Mouse (Mus musculus) embryo, embryonic 10.5 days (tissue): Measurements from ENCODE around the gene Aldh3a1.

Source experiments
- DNase-seq: peaks from one replicate; pipeline ENCODE4 v3.0.0-alpha.2; 2015; ENCODE audit warnings: low spot score

Gene Aldh3a1

DNA sequence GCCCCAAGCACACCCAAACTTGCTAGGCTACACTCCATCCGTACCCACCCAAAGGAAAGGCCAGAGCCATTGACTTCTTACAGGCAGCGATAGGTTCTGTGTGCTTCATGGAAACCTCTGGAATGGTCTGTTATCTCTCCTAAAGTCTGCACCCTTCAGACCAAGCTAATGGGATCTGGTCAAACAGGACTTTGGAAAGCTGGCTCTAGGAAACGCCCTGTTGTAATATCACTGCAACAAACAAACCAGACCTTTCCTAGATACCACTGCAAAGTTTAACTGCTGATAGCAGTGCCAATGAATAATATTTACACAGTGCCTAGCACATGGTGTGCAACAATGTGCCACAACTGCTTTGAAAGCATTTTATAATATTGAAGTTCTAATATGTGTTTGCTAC is 28.7 kb downstream of the Aldh3a1 start:
- no peak for DNase-seq

DNA sequence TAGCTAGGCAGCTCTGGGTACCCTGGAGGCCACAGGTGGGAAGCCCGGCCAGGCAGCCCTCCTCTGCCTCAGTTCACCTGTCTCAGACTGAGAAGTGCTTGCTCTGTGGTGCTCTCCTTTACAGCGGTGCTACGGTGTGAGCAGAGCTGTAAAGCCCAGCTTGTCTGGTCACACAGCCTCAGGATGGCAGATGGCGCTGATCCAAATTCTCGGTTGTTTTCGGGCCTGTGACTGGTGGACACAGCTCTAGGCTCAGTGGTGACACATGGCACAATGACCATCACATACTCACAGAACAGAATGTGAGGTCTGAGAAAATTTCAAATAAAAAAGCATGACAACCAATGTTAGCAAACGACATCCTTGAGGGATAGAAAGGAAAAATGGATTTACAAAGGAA is 37.1 kb downstream of the Aldh3a1 start:
- no peak for DNase-seq

DNA sequence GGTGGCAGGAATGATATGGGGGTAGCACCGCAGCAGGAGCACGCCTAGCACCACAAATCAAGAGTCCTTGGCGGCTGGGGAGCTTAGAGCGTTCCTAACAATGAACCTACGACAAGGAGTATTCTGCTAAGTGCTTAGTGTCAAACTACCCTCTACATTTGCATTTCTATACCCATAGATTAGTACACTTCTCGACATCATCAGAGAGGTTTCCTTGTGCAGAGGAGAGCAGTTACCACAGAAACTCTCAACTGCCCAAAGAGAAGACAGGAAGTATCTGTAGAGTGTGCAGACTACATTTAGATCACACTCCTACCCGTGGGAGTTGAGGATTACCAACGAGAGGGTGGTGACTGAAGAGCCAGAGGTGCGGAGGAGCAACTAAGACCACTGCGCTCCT is 44.4 kb downstream of the Aldh3a1 start:
- no peak for DNase-seq

DNA sequence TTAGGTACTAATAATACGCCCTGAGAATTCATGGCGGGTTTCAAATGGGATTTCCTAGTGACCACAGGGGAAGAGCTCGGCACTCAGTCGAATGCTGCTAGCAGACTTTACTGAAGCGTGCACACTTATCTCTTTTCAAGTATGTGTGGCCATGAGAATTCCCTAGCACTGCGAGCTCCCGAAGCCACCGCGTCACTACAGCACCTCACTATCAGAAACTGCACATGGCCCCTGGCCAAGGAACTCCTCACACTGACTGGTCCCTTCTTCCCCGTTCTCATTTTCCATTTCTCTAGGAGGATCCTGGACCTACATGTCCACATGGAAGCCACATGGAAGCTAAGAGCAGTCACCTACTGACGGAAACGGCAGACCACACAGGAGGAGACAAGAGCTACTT is 45.5 kb downstream of the Aldh3a1 start:
- no peak for DNase-seq

DNA sequence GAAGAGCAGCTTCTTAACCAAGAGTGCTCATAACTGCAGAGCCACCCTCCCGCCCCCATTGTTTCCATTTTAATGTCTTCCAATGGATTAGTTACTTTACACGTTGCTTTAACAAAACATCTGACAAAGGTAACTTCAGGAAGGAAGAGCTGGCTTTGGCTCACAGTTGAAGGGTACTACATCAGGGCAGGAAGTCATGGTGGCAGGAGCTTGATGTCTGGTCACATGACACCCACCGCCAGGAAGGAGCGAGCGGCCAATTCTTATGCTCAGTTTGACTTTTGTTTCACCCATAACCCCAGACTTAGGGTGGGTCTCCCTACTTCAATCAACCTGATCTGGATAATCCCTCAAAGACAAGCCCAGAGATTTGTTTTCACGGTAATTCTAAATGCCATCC is 51.8 kb downstream of the Aldh3a1 start:
- no peak for DNase-seq

DNA sequence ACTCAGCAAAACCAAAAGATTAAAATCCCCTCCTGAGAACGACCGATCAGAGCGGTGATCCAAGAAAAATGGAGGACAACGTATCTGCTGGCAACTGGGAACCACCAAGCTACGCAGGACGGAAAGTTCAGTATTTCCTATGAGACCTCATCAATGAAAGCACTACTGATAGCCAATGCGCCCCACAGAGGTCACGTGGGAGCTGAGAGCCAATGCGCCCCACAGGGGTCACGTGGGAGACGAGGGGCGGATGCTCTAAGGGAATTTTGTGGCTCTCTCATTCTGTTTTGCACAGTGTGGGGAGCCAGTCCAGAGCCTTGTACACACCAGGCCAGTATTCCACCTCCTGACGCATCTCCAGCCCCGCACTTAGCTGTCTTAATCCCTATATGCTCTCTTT is 55.2 kb downstream of the Aldh3a1 start:
- no peak for DNase-seq

DNA sequence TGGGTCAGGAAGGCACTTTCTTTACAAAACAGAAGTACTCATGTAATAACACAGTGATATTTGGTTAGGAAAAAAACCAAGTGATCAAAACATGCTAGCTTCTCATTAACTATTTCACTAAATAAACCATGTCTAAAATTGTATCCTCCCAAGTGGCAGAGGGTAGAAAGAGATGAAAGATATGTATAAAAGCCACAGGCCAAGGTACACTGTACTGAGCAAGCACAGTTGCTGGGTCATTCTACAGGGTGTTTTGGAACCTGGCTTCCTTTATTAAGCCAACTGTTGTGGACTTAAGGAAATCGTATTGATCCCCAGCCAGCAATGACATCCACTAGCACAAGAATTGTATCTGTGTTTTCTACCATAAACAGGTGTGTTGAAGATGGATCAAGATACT is 56.5 kb downstream of the Aldh3a1 start:
- DNase-seq: no peak

DNA sequence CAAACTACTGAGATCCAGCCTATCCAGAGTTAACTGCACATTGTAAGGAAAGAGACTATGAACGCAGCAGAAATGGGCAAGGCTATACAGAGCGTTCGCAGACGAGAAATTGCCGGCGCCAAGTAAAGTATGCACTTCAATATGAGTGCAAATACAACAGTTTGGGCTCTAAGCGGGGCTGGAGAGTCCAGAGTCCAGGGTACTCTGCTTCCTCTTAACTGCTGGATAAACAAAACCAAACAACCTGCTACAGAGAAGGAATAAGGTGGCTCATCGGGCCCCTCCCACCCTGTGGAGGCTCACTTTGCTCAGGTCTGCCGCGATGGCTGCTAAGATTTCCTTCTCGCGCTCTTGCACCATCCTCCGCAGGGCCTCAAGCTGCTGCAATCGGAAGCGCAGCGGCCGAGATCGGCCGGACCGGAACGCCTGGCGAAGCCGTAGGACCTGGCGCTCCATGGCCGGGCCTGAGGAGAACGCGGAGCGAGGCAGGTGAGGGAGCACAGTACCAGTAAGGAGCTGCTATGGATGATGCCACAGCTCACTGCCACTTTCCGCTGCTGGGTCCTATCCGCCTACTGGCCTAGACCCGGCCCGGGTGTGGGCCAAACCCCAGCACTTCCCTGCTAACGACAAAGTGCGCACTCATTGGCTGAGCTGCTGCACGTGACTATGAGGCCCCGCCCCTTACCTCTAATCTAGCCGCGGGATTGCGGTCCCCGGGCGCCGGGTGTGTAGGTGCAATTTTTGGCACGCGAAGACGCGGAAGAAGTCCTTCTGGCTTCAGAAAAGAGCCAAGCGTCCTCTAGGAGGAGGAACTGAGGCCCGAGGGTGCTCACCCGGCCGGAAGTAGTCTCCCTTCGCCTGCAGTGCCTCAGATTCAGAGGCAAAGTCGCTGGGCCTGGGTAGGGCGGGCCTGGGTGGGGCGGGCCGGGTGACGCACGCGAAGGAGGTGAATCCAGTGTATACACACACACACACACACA is 59.5 kb downstream of the Aldh3a1 start, which contains the start of gene Aldh3a2:
Gene Aldh3a2, minus strand, starts transcription at position 914 of the 983 bp plus-strand sequence.
- DNase-seq: peak; percentile 97
